Mouse (Mus musculus) C2C12 (cell line): ENCODE measurements around the gene Rhoa.

Experiments
- CTCF ChIP-seq: IDR thresholded peaks from one replicate; pipeline ENCODE4 v1.5.1; 2011; ENCODE audit not compliant: control insufficient read depth, insufficient read depth, insufficient read length
- FOSL1 ChIP-seq: IDR thresholded peaks from one replicate; pipeline ENCODE4 v1.8.0; 2011; ENCODE audit warnings: mild to moderate bottlenecking, low read length; ENCODE audit not compliant: poor library complexity, insufficient read depth, severe bottlenecking

DNA sequence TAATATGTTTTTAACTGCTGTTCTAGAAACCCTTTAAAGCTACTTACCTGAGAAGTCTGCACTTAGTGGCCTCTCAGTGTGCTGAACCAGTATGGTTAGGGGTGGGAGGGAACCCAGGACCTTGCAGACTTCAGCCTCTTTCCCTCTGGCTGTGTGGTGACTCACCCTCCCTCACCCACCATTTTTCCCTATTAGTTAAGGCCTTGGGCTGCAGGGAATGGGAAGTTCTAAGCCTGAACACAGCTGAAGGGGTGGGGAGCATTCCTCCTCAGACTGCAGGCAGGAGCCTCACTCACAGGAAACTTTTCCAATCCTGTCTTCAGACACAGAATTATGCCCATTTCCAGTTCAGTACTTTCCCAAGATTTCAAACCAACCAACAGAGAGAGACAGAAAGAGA, 35.9 kb downstream of the Rhoa start:
- TF ChIP-seq CTCF (no peak), FOSL1 (no peak)
